Mouse (Mus musculus): Measurements from ENCODE around the gene Mcts2. TPM values are rescaled to one million over a fixed set of nuclear protein-coding genes. Genes with fewer than 3 reads are reported as not detected.
A peak's percentile ranks its signal among the peaks of the same experiment; 100 is the strongest.
"Not testable (repeated sequence)": the region's sequence is repeated elsewhere in the genome, so short reads cannot be mapped to it uniquely, and the experiment has no call there.

Gene Mcts2
- polyA plus RNA-seq, 1 experiment from 2014 or later = 10.2 TPM

DNA sequence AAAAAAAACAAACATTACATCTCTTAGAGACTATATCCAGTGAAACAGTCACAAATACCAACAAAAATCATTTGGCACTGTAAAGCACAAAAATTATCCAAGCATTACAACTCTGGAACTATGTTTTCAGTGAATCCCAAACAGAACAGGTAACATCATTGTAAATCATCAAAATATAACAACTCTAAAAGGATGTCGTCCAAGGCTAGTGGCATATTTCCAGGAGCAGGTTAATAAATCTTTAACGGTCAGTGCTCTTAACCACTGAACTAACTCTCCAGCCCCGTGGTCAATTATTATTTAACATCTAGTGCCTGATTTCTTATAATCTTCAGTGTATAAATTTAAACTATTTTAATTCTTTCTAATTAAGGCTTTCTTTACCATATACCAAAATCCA is 20.6 kb upstream of the Mcts2 start:
- not testable (repeated sequence) for H3K4me2 ChIP-seq (ENCODE audit: low read depth, low read length); H3K36me3 ChIP-seq (ENCODE audit: control insufficient read depth, insufficient read depth)
- WGBS (ENCODE audit: insufficient replicate concordance) = 66% methylated on average over 3 of the region's 3 CpGs

DNA sequence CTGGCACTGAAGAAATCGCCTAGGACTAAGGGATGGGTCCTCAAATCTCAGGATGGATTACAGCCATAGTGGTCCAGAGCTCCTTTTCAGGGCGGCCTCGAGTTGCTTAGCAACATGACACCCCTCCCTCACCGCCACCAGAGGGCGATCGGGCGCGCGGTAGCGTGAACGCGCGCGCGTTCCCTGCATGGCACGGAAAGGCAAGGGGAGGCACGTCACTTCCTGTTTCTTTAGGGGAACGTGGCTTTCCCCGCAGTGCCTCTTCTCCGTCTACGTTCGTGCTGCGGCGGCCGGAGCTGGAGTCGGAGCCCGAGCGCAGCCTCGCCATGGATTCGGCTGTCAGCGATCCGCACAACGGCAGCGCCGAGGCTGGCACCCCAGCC is 17.6 kb upstream of the Mcts2 start, which contains the start of gene H13:
Gene H13, plus strand, starts transcription at position 206 of the 383 bp plus-strand sequence.
- WGBS (ENCODE audit: insufficient replicate concordance) = under 1% methylated on average over 35 of the region's 35 CpGs
- Histone ChIP-seq H3K27ac (ENCODE audit: low read length) (peak within 1 kb of the TSS; percentile 69), H3K4me3 (ENCODE audit: low read depth, low read length) (peak within 1 kb of the TSS; percentile 82), H3K9ac (ENCODE audit: low read depth, low read length) (peak within 1 kb of the TSS; percentile 76), H3K4me1 (ENCODE audit: control insufficient read depth, low read depth, low read length) (peaks cover 31% of the 10 kb centered on the region), H3K4me2 (ENCODE audit: low read depth, low read length) (peak within 1 kb of the TSS; percentile 77), H3K27me3 (ENCODE audit: control insufficient read depth, insufficient read depth, low read depth, low read length) (no peaks in the 10 kb centered on the region), H3K9me3 (replicated peaks; ENCODE audit: control insufficient read depth, low read length) (no peaks in the 10 kb centered on the region), H3K36me3 (ENCODE audit: control insufficient read depth, insufficient read depth) (no peaks in the 10 kb centered on the region)
- peak; percentile 82 for ATAC-seq (ENCODE audit: low read depth)

More for the DNA sequence above, 20.6 kb upstream of the Mcts2 start:
- not testable (repeated sequence) for ATAC-seq (ENCODE audit: low read depth); H3K9me3 ChIP-seq (replicated peaks; ENCODE audit: control insufficient read depth, low read length); H3K9ac ChIP-seq (ENCODE audit: low read depth, low read length); H3K4me3 ChIP-seq (ENCODE audit: low read depth, low read length); H3K27ac ChIP-seq (ENCODE audit: low read length); H3K27me3 ChIP-seq (ENCODE audit: control insufficient read depth, insufficient read depth, low read depth, low read length)
- peaks cover 17% of the 10 kb centered on the region for H3K4me1 ChIP-seq (ENCODE audit: control insufficient read depth, low read depth, low read length)

DNA sequence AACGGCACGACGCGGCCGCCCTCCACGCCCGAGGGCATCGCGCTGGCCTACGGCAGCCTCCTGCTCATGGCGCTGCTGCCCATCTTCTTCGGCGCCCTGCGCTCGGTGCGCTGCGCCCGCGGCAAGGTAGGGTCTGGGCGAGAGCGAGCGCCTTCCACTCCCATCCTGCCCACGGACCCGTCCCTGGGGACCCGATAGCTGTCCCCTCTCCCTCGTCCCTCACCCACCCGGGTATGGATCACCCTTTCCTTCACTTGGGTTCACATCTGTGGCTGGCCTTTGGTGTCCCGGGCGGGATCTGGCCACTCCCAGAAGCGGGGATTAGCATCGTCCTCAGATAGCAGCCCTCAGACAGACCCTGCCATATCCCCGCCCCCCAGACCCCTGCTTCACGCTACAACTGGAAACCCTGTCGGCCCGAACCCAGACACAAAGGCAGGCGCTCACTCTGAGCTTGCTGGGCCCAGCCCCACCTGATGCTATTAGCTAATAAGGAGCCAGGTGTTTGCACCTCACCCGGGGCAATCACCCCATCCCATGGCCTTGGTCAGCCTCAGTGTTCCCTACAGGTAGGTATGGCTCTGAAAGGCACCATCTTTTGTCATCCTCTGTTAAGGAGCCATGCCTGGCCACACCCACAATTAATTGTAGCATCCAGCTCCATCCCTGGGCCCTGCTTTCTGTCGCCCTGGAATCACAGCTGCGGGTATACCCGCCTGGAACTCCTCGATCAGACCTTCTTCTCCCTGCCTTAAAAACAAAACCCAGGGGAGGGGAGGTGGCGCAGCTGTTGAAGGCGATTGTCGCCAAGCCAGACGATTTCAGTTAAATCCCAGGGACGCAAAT is 17.0 kb upstream of the Mcts2 start:
- peak overlapping the region; percentile 69 for H3K27ac ChIP-seq (ENCODE audit: low read length)
- under 1% methylated on average over 46 of the region's 46 CpGs for WGBS (ENCODE audit: insufficient replicate concordance)
- peak overlapping the region; percentile 76 for H3K9ac ChIP-seq (ENCODE audit: low read depth, low read length)
- H3K27me3 ChIP-seq (ENCODE audit: control insufficient read depth, insufficient read depth, low read depth, low read length) = no peaks in the 10 kb centered on the region
- H3K4me3 ChIP-seq (ENCODE audit: low read depth, low read length) = peak overlapping the region; percentile 82
- peaks cover 31% of the 10 kb centered on the region for H3K4me1 ChIP-seq (ENCODE audit: control insufficient read depth, low read depth, low read length)
- peak; percentile 64 for ATAC-seq (ENCODE audit: low read depth)
- peak overlapping the region; percentile 77 for H3K4me2 ChIP-seq (ENCODE audit: low read depth, low read length)
- no peaks in the 10 kb centered on the region for H3K36me3 ChIP-seq (ENCODE audit: control insufficient read depth, insufficient read depth)
- H3K9me3 ChIP-seq (replicated peaks; ENCODE audit: control insufficient read depth, low read length) = no peaks in the 10 kb centered on the region

DNA sequence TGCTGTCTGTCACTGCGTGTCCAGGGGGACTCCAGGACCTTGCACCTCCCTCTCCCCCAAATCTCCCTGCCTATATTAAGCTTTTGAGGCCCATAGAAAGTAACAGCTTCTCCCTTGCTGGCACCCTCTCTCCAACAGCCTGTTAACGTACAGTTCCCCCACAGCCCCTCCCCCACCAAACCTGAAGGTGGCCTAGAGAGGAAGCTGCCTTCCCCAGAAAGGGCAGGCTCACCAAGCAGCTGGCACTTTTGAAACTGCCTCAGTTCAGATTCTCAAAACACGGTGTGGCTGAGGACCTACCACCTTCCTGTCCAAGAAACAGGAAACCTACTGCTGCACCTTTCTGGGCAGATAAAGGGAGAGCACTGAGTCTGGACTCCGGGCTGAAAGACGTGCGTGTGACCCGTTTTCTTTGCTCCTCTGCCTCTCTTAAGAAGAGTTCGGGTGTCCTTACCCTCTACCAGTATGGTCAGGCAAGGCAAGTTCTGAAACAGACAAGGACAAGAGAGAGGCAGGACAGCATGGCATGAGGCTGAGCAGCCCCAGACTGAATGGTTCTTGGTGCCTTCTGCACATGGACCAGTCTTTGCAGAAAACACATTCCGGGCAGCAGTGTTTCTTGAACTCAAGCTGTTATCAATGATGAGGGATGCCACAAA is 15.7 kb upstream of the Mcts2 start:
- peak overlapping the region; percentile 59 for H3K27ac ChIP-seq (ENCODE audit: low read length)
- peak overlapping the region; percentile 76 for H3K9ac ChIP-seq (ENCODE audit: low read depth, low read length)

DNA sequence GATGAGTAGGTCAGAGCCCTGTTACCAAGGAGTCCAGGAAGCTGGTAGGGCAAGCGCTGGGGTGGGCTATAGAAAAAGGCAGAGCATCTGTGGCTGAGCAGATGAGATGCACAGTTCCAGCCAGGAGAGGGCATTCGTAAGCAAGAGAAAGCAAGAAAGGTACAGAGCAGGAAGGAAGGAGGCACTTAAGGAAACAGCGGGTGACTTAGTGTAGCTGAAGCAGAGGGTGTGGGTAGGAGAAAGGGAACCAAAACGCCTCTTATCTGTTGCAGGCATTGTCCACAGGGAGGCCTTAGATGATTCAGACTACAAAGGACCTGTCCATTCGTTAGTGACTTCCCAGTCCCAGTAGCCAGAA is 15.2 kb upstream of the Mcts2 start:
- peak overlapping the region; percentile 59 for H3K27ac ChIP-seq (ENCODE audit: low read length)
- 0 out of 2 replicates have a peak, but pooled peaks have one; percentile 35 for ATAC-seq (ENCODE audit: low read depth)
- H3K4me3 ChIP-seq (ENCODE audit: low read depth, low read length) = peak overlapping the region; percentile 82

More for the DNA sequence above, 15.7 kb upstream of the Mcts2 start:
- no peak for ATAC-seq (ENCODE audit: low read depth)
- H3K36me3 ChIP-seq (ENCODE audit: control insufficient read depth, insufficient read depth) = peaks cover 10% of the 10 kb centered on the region
- 17% methylated on average over 9 of the region's 9 CpGs for WGBS (ENCODE audit: insufficient replicate concordance)
- peak overlapping the region; percentile 82 for H3K4me3 ChIP-seq (ENCODE audit: low read depth, low read length)
- peaks cover 33% of the 10 kb centered on the region for H3K4me1 ChIP-seq (ENCODE audit: control insufficient read depth, low read depth, low read length)
- H3K4me2 ChIP-seq (ENCODE audit: low read depth, low read length) = peak overlapping the region; percentile 77
- H3K27me3 ChIP-seq (ENCODE audit: control insufficient read depth, insufficient read depth, low read depth, low read length) = no peaks in the 10 kb centered on the region
- no peaks in the 10 kb centered on the region for H3K9me3 ChIP-seq (replicated peaks; ENCODE audit: control insufficient read depth, low read length)

DNA sequence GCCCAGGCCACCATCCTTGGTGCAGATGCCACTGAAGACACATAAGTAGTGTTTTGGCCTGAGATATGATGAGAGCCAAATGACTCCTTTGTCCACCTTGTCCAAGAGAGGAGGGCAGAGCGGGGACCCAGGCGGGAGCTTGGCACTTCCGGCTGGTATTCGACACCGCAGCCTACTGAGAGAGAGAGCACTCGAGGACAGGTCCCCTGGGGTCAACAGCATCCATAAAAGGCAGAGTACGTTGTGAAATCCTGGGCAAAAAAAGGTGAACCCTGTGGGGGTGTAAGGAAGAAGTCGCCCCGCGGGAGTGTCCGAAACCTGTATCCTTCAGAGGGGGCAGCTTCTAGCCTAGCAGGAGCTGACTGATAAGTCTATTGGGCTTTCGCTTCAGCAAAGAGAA is 14.7 kb upstream of the Mcts2 start:
- Histone ChIP-seq H3K4me2 (ENCODE audit: low read depth, low read length) (peak overlapping the region; percentile 77), H3K27ac (ENCODE audit: low read length) (peak overlapping the region; percentile 59; the same call in 1 of the 2 replicates), H3K4me3 (ENCODE audit: low read depth, low read length) (0 out of 2 replicates have a peak overlapping the region, but pooled peaks have one; percentile 2), H3K27me3 (ENCODE audit: control insufficient read depth, insufficient read depth, low read depth, low read length) (no peaks in the 10 kb centered on the region), H3K9me3 (replicated peaks; ENCODE audit: control insufficient read depth, low read length) (no peaks in the 10 kb centered on the region), H3K9ac (ENCODE audit: low read depth, low read length) (no peak overlapping the region), H3K36me3 (ENCODE audit: control insufficient read depth, insufficient read depth) (peaks cover 10% of the 10 kb centered on the region), H3K4me1 (ENCODE audit: control insufficient read depth, low read depth, low read length) (peaks cover 33% of the 10 kb centered on the region)
- WGBS (ENCODE audit: insufficient replicate concordance) = 68% methylated on average over 12 of the region's 12 CpGs
- ATAC-seq (ENCODE audit: low read depth) = no peak

More for the DNA sequence above, 15.2 kb upstream of the Mcts2 start:
- peak overlapping the region; percentile 24; the same call in 1 of the 2 replicates for H3K9ac ChIP-seq (ENCODE audit: low read depth, low read length)
- 9% methylated on average over 5 of the region's 5 CpGs for WGBS (ENCODE audit: insufficient replicate concordance)
- peaks cover 33% of the 10 kb centered on the region for H3K4me1 ChIP-seq (ENCODE audit: control insufficient read depth, low read depth, low read length)
- H3K9me3 ChIP-seq (replicated peaks; ENCODE audit: control insufficient read depth, low read length) = no peaks in the 10 kb centered on the region
- H3K4me2 ChIP-seq (ENCODE audit: low read depth, low read length) = peak overlapping the region; percentile 77
- peaks cover 10% of the 10 kb centered on the region for H3K36me3 ChIP-seq (ENCODE audit: control insufficient read depth, insufficient read depth)
- no peaks in the 10 kb centered on the region for H3K27me3 ChIP-seq (ENCODE audit: control insufficient read depth, insufficient read depth, low read depth, low read length)

DNA sequence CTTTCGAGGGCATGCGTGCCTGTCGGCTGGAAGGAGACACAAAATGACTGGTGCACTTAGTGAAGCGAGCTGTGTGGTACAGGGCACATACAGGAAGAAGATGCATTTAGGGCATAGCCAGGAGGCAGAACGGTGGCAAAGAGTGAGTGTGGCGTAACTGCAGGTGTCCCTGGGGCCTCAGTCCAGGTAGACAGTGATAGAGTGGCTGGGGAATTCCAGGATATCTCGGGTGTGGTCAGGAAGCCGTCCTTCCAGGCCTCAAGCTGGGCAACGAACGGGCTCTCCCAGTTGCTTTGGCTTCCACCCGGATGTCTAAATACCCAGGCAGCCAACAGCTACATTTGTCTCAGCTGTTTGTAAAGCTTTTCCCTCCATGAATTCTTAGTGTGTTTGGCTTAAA is 12.7 kb upstream of the Mcts2 start:
- WGBS (ENCODE audit: insufficient replicate concordance) = 66% methylated on average over 11 of the region's 11 CpGs
- Histone ChIP-seq H3K9ac (ENCODE audit: low read depth, low read length) (no peak overlapping the region), H3K9me3 (replicated peaks; ENCODE audit: control insufficient read depth, low read length) (no peaks in the 10 kb centered on the region), H3K4me2 (ENCODE audit: low read depth, low read length) (no peak overlapping the region), H3K27ac (ENCODE audit: low read length) (no peak overlapping the region), H3K4me3 (ENCODE audit: low read depth, low read length) (no peak overlapping the region), H3K27me3 (ENCODE audit: control insufficient read depth, insufficient read depth, low read depth, low read length) (no peaks in the 10 kb centered on the region), H3K4me1 (ENCODE audit: control insufficient read depth, low read depth, low read length) (peaks cover 31% of the 10 kb centered on the region), H3K36me3 (ENCODE audit: control insufficient read depth, insufficient read depth) (peaks cover 18% of the 10 kb centered on the region)
- ATAC-seq (ENCODE audit: low read depth) = no peak

DNA sequence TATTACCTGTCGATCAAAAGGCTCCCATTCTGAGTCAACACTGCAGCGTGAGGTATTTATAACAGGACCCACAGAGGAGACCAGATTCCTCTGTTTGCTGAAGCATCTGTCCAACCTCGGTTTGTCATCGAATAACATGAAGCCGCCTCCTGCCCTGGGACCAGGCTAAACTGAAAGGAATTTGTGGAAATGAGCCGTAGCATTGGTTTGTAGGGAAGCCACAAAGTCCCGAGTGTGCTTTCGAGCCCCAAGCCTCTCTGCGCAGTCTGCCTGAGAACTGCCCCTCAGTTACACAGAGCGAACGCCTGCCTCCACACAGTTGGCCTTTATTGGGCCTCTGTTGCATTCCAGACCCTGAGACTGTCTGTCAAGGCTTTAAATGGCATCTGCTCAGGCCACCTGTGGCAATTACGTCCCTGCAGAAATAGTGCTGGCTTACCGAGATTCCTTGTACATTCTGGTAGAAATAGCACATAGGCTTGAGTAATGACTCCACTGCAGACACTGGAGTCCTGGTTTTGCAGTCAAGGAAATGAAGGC is 11.5 kb upstream of the Mcts2 start:
- Histone ChIP-seq H3K4me3 (ENCODE audit: low read depth, low read length) (no peak overlapping the region), H3K9ac (ENCODE audit: low read depth, low read length) (no peak overlapping the region), H3K4me2 (ENCODE audit: low read depth, low read length) (no peak overlapping the region), H3K27me3 (ENCODE audit: control insufficient read depth, insufficient read depth, low read depth, low read length) (no peaks in the 10 kb centered on the region), H3K36me3 (ENCODE audit: control insufficient read depth, insufficient read depth) (peaks cover 28% of the 10 kb centered on the region), H3K27ac (ENCODE audit: low read length) (no peak overlapping the region), H3K4me1 (ENCODE audit: control insufficient read depth, low read depth, low read length) (peaks cover 25% of the 10 kb centered on the region), H3K9me3 (replicated peaks; ENCODE audit: control insufficient read depth, low read length) (no peaks in the 10 kb centered on the region)
- WGBS (ENCODE audit: insufficient replicate concordance) = 77% methylated on average over 13 of the region's 13 CpGs
- ATAC-seq (ENCODE audit: low read depth) = no peak

Measured in liver, embryonic 16.5 days (tissue).